Mouse (Mus musculus) olfactory bulb, adult 2 months (tissue): Measurements from ENCODE around the gene Dse. TPM values are rescaled to one million over a fixed set of nuclear protein-coding genes. Genes with fewer than 3 reads are reported as not detected.

Experiments used
- H3K27ac ChIP-seq: fragments of 200-500 bp; 2 replicates; pipeline ENCODE4 v1.5.1; 2012; ENCODE audit warnings: low read depth, low read length; ENCODE audit not compliant: insufficient read depth
- H3K4me1 ChIP-seq: fragments of 200-500 bp; 2 replicates; pipeline ENCODE4 v1.6.1; 2012; ENCODE audit warnings: low read length; ENCODE audit not compliant: control insufficient read depth, insufficient read depth
- H3K4me3 ChIP-seq: fragments of 200-500 bp; 2 replicates; pipeline ENCODE4 v1.5.1; 2012; ENCODE audit warnings: mild to moderate bottlenecking, low read depth, low read length, moderate library complexity; ENCODE audit not compliant: insufficient read depth
- CTCF ChIP-seq: fragments of 200-500 bp; IDR thresholded peaks from 2 replicates; pipeline ENCODE4 v1.5.1; 2012; ENCODE audit warnings: low read depth, mild to moderate bottlenecking, low read length, moderate library complexity; ENCODE audit not compliant: insufficient read depth
- POLR2A ChIP-seq: fragments of 200-500 bp; IDR thresholded peaks from 2 replicates; pipeline ENCODE4 v1.6.1; 2012; ENCODE audit warnings: mild to moderate bottlenecking, low read depth, low read length, moderate library complexity; ENCODE audit not compliant: insufficient read depth
- WGBS: fragments of 180-500 bp; shearing (Covaris S2); methylation state at CpG from one replicate; pipeline ENCODE4 v1.1.7; 2018; 5-methylcytosine and 5-hydroxymethylcytosine counted together
- polyA plus RNA-seq: library from polyadenylated mRNA; stranded (reverse); fragments of >200 nt; gene quantifications from 2 replicates; pipeline ENCODE4 v1.2.4, GENCODE M21; 2012; ENCODE audit warnings: low replicate concordance; ENCODE audit not compliant: missing spikeins, insufficient read depth, insufficient read length

Dse gene
- polyA plus RNA-seq, 1 experiment = not detected

- WGBS = 71% methylated on average over 2 of the region's 2 CpGs
- Histone ChIP-seq H3K4me1 (no peaks in the 10 kb centered on the region), H3K4me3 (no peak overlapping the region), H3K27ac (no peak overlapping the region)
- no peak for TF ChIP-seq CTCF
- no peak for TF ChIP-seq POLR2A
These were observed 40.5 kb downstream of the Dse start for GRCm38 (mm10) chr10:34166971-34167370.

DNA sequence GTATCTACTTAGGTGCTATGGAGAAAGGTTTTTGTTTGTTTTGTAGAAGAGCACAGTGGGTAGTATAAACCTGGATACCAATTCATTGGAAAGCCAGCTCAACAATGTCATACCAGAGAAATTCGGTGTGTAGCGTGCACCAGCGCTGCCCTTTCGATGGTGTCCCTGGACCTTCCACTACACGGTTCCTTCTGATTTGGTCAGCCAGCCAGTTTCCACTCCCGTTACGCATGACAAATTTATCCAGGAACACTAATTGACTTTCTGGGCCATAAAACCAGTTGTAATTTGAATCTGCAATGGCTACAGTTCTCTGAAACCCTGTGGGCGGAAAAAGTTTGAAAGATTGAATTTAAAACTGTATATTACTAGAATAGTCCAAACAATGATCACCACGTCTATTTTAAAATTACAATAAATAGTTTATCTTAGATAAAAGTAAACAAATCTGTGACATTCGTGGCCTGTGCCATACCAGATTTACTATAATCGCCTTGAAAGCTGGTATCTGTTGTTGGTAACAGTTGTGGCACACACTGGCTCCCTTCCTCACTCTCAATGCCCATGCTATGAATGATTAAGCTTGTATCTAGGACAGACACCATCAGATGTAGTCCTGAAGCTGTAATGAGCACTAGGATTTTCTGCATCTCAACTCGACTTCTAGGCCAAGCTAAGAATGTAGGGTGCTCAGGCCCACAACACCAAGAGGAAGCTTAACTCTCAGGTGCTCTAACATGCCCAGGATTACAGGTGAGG is 51.5 kb downstream of the Dse start:
- Histone ChIP-seq H3K27ac (no peak overlapping the region), H3K4me3 (no peak overlapping the region), H3K4me1 (no peaks in the 10 kb centered on the region)
- TF ChIP-seq CTCF = no peak
- no peak for TF ChIP-seq POLR2A
- WGBS = 85% methylated on average over 12 of the region's 12 CpGs

- 78% methylated on average over 3 of the region's 3 CpGs for WGBS
- H3K27ac ChIP-seq = no peak overlapping the region
- H3K4me1 ChIP-seq = no peaks in the 10 kb centered on the region
- H3K4me3 ChIP-seq = no peak overlapping the region
- TF ChIP-seq CTCF (no peak), POLR2A (no peak)
These were observed 55.7 kb downstream of the Dse start for GRCm38 (mm10) chr10:34151827-34152226.

DNA sequence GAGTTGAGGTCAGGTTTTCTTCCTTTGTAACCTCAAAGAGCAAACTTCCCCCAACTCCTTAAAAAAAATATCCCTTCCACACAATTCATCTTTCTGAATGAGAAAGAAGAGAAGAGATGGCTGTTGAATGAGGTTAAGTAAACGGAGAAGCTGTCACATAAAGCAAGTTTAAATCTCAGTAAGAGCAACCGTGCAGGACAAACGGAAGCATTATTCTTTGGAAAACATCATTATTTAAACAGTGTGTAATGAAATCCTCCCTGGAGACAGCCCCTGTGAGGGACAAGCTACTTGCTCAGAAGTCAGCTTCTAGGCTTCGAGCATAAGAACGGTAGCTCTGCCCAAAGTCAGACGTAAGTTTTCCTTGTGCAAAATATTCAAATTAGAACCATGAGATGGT is 57.1 kb downstream of the Dse start:
- 54% methylated on average over 6 of the region's 6 CpGs for WGBS
- Histone ChIP-seq H3K27ac (no peak overlapping the region), H3K4me3 (no peak overlapping the region), H3K4me1 (no peaks in the 10 kb centered on the region)
- TF ChIP-seq POLR2A = no peak
- TF ChIP-seq CTCF = no peak

DNA sequence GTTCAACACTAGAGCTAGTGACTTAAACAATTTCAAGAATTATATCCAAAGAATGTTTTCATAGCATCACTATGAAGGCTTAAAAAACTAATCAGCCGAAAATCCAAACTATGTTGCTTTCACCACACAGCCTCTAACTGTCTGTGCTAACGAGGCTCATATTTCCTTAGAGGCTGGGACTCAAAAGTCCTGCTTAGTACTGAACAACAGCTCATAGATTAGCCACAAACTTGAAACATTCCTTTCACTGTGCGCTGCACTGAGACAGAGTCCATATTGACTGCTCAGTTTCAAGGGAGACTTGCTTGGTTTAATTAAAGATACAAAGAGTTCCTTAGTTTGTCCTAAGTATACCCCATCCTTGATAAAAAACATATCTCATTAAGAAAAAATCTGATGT is 57.7 kb downstream of the Dse start:
- Histone ChIP-seq H3K4me3 (no peak overlapping the region), H3K27ac (no peak overlapping the region), H3K4me1 (no peaks in the 10 kb centered on the region)
- WGBS = 51% methylated on average over 3 of the region's 3 CpGs
- TF ChIP-seq POLR2A = no peak
- TF ChIP-seq CTCF = no peak

GRCm38 (mm10) chr10:34141693-34142092 is 65.8 kb downstream of the Dse start:
- peaks cover 4% of the 10 kb centered on the region; the same call in 1 of the 2 replicates for H3K4me1 ChIP-seq
- 89% methylated on average over 2 of the region's 2 CpGs for WGBS
- no peak overlapping the region for H3K4me3 ChIP-seq
- H3K27ac ChIP-seq = no peak overlapping the region
- no peak for TF ChIP-seq CTCF
- no peak for TF ChIP-seq POLR2A

DNA sequence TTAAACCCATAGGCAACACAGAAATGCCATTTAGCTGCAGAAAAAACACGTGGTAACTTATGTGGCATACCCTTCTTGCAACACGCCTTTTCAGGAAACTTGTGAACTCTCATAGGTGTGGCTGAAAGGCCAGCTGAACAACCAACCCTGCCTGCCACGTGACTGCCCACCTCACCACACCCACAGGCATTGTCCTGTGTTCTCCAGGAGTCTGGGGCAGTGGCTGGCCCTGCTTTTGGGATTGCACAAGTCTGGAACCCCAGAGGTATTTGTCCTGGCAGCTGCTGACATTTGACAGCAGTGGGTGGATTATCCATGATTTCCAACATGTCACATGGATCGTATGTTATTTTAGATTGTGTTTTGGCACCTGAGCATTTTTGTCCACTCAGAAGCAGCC is 67.7 kb downstream of the Dse start:
- WGBS = 73% methylated on average over 4 of the region's 4 CpGs
- no peak for TF ChIP-seq POLR2A
- TF ChIP-seq CTCF = no peak
- peaks cover 4% of the 10 kb centered on the region; the same call in 1 of the 2 replicates for H3K4me1 ChIP-seq
- H3K27ac ChIP-seq = no peak overlapping the region
- H3K4me3 ChIP-seq = no peak overlapping the region

GRCm38 (mm10) chr10:34138027-34138426 is 69.5 kb downstream of the Dse start:
- WGBS = 51% methylated on average over 6 of the region's 6 CpGs
- TF ChIP-seq CTCF (no peak), POLR2A (no peak)
- Histone ChIP-seq H3K27ac (no peak overlapping the region), H3K4me3 (no peak overlapping the region), H3K4me1 (peaks cover 4% of the 10 kb centered on the region; the same call in 1 of the 2 replicates)

DNA sequence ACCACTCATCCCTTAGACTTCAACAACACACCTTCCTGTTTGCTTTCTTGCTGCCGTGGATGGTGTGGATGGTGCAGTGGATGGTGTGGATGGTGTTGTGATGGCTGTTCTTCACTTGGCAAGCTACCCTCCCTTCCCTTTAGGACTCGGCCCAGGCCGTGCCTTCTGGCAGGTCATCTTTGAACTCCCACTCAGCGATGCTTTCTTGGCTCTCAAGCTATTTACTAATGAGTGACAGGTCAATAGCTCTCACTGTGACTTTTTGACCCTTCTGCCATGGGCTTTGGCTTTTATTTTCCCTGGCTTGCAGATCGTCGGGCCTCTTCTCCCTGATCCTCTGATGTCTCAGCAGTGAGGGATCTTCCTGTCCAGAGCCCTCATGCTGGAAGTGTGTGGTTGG is 71.1 kb downstream of the Dse start:
- 47% methylated on average over 6 of the region's 6 CpGs for WGBS
- no peak overlapping the region for H3K27ac ChIP-seq
- TF ChIP-seq CTCF (no peak), POLR2A (no peak)

GRCm38 (mm10) chr10:34131356-34131755 is 76.2 kb downstream of the Dse start:
- 69% methylated on average over 2 of the region's 2 CpGs for whole genome bisulfite sequencing
- no peak overlapping the region for H3K27ac ChIP-seq
- no peak overlapping the region for H3K4me3 ChIP-seq
- TF ChIP-seq CTCF (no peak), POLR2A (no peak)
- H3K4me1 ChIP-seq = peaks cover 7% of the 10 kb centered on the region; the same call in 1 of the 2 replicates

More for the DNA sequence above, 71.1 kb downstream of the Dse start:
- peaks cover 4% of the 10 kb centered on the region; the same call in 1 of the 2 replicates for H3K4me1 ChIP-seq
- H3K4me3 ChIP-seq = no peak overlapping the region
